Comparison of ENCODE assay signal across 8 mouse cellular contexts in genomic region chr12:27062511-27063264, GRCm38 (mm10).
DNase-seq lines count a peak whose midpoint lies in the region; ATAC-seq lines count a peak whose summit lies in the region.

No protein-coding gene starts in this region.

- H3K27me3 ChIP-seq in heart, embryonic 10.5 days (ENCODE audit: insufficient read depth, poor library complexity, severe bottlenecking): peaks cover 8% of the 10 kb centered on the region; the same call in 1 of the 2 replicates
- no peaks in the 10 kb centered on the region for H3K27me3 ChIP-seq in hindbrain, embryonic 12.5 days
- no peaks in the 10 kb centered on the region for H3K27me3 ChIP-seq in midbrain, embryonic 12.5 days

- peak overlapping the region; percentile 49 for H3K4me3 ChIP-seq in heart, embryonic 10.5 days
- peak overlapping the region; percentile 23 for H3K4me3 ChIP-seq in hindbrain, embryonic 12.5 days
- H3K4me3 ChIP-seq in midbrain, embryonic 12.5 days: peak overlapping the region; percentile 30

- peaks cover 28% of the 10 kb centered on the region for H3K4me1 ChIP-seq in heart, embryonic 10.5 days
- peaks cover 52% of the 10 kb centered on the region for H3K4me1 ChIP-seq in hindbrain, embryonic 12.5 days
- peaks cover 72% of the 10 kb centered on the region for H3K4me1 ChIP-seq in midbrain, embryonic 12.5 days

- peak overlapping the region; percentile 50 for H3K4me2 ChIP-seq in hindbrain, embryonic 12.5 days (replicated peaks)
- H3K4me2 ChIP-seq in midbrain, embryonic 12.5 days (replicated peaks): peak overlapping the region; percentile 54

- WGBS in heart, embryonic 10.5 days: 79% methylated on average over 6 of the region's 6 CpGs
- 30% methylated on average over 6 of the region's 6 CpGs for WGBS in hindbrain, embryonic 12.5 days
- 20% methylated on average over 6 of the region's 6 CpGs for WGBS in midbrain, embryonic 12.5 days

- no peak for ATAC-seq in hindbrain, embryonic 12.5 days (ENCODE audit: low FRiP score)
- no peak for ATAC-seq in midbrain, embryonic 12.5 days (ENCODE audit: low FRiP score, low read depth)
- ATAC-seq in megakaryocyte progenitor cell, adult 5-6 weeks (replicated peaks; ENCODE audit: poor library complexity): no peak

- H3K27ac ChIP-seq in heart, embryonic 10.5 days: peak overlapping the region; percentile 83
- peak overlapping the region; percentile 97 for H3K27ac ChIP-seq in hindbrain, embryonic 12.5 days
- H3K27ac ChIP-seq in midbrain, embryonic 12.5 days (replicated peaks): peak overlapping the region; percentile 98

- no peaks in the 10 kb centered on the region for H3K36me3 ChIP-seq in heart, embryonic 10.5 days
- H3K36me3 ChIP-seq in hindbrain, embryonic 12.5 days: no peaks in the 10 kb centered on the region
- no peaks in the 10 kb centered on the region for H3K36me3 ChIP-seq in midbrain, embryonic 12.5 days

- H3K9ac ChIP-seq in hindbrain, embryonic 12.5 days: peak overlapping the region; percentile 63
- H3K9ac ChIP-seq in midbrain, embryonic 12.5 days (replicated peaks): peak overlapping the region; percentile 59

- no peaks in the 10 kb centered on the region for H3K9me3 ChIP-seq in heart, embryonic 10.5 days
- no peaks in the 10 kb centered on the region for H3K9me3 ChIP-seq in hindbrain, embryonic 12.5 days (replicated peaks)
- H3K9me3 ChIP-seq in midbrain, embryonic 12.5 days: no peaks in the 10 kb centered on the region

- DNase-seq in heart, embryonic 10.5 days (ENCODE audit: low spot score): no peak
- no peak for DNase-seq in heart, postnatal 10 days
- peak; percentile 18 for DNase-seq in brain, adult 2 months (ENCODE audit: low read depth, low spot score)
- no peak for DNase-seq in adrenal gland, adult 18-20 months (ENCODE audit: low spot score in 2 of 2)
- DNase-seq in left cerebral cortex, postnatal 10 days (ENCODE audit: extremely low spot score in 1 of 2, low spot score in 2 of 2): no peak

- intact Hi-C loops in heart, postnatal 10 days (cut with DNase I): loop anchor here (5.0 kb wide), 1 partner anchor 280 kb away; the partner anchor contains the start of gene Sox11
- intact Hi-C loops in left cerebral cortex, postnatal 10 days (cut with DNase I): loop anchor here (2.0 kb wide), 1 partner anchor 276 kb away; no protein-coding TSS in a partner anchor
